Mouse (Mus musculus): Measurements from ENCODE around the gene Aldh1a3. TPM values are rescaled to one million over a fixed set of nuclear protein-coding genes. Genes with fewer than 3 reads are reported as not detected.

Aldh1a3 gene
- polyA plus RNA-seq (2012; rRNA removed; ENCODE audit: low replicate concordance), result 12.0 and 14.0 TPM in 2 replicates

DNA sequence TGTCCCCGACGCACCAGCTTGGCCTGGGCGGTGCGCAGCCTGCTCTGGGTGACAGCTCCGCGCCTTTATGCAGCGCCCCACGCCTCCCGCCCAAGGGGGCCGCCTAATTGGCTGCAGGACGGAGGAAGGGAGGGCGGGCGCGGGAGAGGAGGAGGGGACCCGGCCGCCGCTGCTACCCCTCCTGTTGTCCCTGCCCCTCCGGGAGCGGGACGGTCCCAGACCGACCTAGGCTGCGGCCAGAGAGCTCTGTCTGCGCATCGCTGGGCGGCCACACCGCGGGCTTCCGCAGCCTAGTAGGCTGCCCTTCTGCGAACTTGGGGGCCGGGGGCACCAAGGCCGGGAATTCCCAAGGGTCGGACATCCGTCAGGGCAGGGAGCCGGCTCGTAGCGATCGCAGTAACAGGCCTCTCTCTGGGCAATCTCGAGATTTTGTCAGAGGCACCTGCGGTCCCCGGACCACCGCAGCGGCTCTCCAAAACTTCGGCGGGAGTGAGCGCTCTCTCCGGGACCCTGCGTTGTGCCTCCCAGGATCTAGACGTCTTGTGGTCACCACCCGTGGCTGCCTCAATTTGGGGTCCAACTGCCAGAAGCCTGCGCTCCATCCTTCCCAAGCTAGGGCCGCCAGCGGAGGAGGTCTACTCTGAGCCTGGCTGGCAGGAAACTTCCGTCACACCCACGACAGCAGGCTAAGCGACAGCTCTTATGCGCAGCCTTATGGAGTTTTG is at the start of gene Aldh1a3:
Aldh1a3 (minus strand) TSS at position 81 of the 725 bp plus-strand sequence.

DNA sequence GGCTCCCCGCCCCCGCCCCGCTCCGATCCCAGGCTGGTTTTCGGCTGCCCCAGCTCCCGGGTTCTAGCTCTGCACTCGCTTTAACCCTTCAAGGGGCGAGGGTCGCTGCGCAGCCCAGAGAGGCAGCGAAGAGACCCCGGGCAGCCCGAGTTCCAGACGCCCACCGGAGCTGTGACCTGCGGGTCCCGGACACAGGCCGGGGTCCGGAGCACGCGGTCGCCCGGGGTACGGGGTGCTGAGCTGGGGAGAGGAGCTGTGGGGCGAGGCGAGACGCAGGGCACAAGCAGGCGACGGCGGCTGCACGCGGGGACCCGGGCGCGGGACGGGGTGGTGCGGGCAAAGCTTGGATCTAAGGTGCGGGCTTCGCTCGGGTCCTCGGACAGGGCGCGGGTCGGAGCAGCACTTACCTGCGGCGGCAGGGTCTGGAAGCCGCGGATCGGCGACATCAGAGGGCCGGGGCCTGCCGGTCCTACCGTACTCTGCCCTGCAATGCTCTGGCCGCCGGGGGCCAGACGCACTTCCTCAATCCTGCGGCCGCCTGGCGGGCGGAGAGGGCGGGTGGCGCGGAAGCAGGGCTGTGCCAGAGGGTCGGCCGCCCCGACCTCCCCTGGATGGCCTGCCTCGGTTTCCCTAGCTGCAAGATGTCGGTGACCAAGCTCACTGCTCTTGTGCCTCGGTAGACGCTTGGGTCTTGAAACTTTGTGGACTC is 39.4 kb downstream of the Aldh1a3 start, which contains the start of gene Lrrk1:
Lrrk1 (minus strand) TSS at position 538 of the 709 bp plus-strand sequence.

DNA sequence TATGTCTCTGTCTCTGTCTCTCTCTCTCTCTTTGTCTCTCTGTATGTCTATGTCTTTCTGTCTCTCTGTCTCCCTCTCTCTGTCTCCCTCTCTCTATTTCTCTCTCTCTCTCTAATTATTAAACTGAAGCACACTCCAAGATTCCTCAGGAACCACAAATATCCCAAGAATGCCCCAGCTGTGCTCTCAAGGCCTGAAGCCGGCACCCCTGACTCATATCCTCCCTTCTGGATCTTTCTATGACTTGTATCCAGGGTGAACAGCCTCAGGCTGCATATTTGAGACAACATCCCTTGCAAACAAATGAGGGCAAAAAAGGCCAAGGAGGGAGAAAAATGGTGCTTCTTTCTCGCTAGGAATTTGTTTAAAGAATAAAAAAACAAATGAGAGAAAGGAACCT is 61.4 kb downstream of the Aldh1a3 start, which contains the start of gene Gm10974:
Gm10974 (plus strand) TSS at position 2 of the 400 bp plus-strand sequence.

Other genes starting within 250 kb of the Aldh1a3 start
- not detected in 2 replicates for gene Gm10974, start 61.6 kb downstream of the Aldh1a3 start, polyA plus RNA-seq (2012; rRNA removed; ENCODE audit: low replicate concordance)
- gene Lrrk1, start 39.2 kb downstream of the Aldh1a3 start, polyA plus RNA-seq (2012; rRNA removed; ENCODE audit: low replicate concordance), result 25.9 and 38.1 TPM in 2 replicates